ENCODE assay signal across 24 mouse cellular contexts in genomic region chrX:98841606-98842005, GRCm38 (mm10). TPM values are rescaled to one million over a fixed set of nuclear protein-coding genes. Genes with fewer than 3 reads are reported as not detected.
A peak's percentile ranks its signal among the peaks of the same experiment; 100 is the strongest.
DNase-seq lines count a peak whose midpoint lies in the region; ATAC-seq and TF ChIP-seq lines count a peak whose summit lies in the region.
"Had no signal": no experiment of that assay in that cellular context is flagged by ENCODE, and none has a peak within 500 bp of the region (broad histone marks: within the 10 kb centered on the region; RNA-seq: fewer than 3 reads in every experiment).

No protein-coding gene starts in this region.

- WGBS in midbrain, embryonic 15.5 days, result 74% methylated on average over 2 of the region's 2 CpGs

- intact Hi-C loops in heart, postnatal 10 days (cut with DNase I), result no loop called here

- no peak for TF ChIP-seq POLR2A in embryonic fibroblast, embryonic 13.5 days (IDR thresholded peaks at IDR 0.05; ENCODE audit: low read depth, low read length)

- H3K4me3 ChIP-seq in embryonic fibroblast, embryonic 13.5 days (ENCODE audit: insufficient read depth, low read length), result no peak overlapping the region
- no peak overlapping the region for H3K4me3 ChIP-seq in midbrain, embryonic 15.5 days
- H3K4me3 ChIP-seq: embryonic facial prominence, embryonic 10.5 days; embryonic facial prominence, embryonic 12.5 days; forebrain, embryonic 13.5 days; forebrain, embryonic 15.5 days had no signal

- H3K36me3 ChIP-seq in midbrain, embryonic 15.5 days (replicated peaks), result no peaks in the 10 kb centered on the region
- H3K36me3 ChIP-seq: embryonic facial prominence, embryonic 10.5 days; embryonic facial prominence, embryonic 12.5 days; forebrain, embryonic 15.5 days had no signal

- H3K4me2 ChIP-seq in midbrain, embryonic 15.5 days, result no peak overlapping the region
- H3K4me2 ChIP-seq: embryonic facial prominence, embryonic 12.5 days; forebrain, embryonic 13.5 days; forebrain, embryonic 15.5 days had no signal

- peak; percentile 53 for DNase-seq in 3T3-L1 (ENCODE audit: low read depth, low spot score)
- DNase-seq in CD4-positive helper T cell, adult 2 months (ENCODE audit: low read depth, low spot score), result peak; percentile 1
- DNase-seq in adipocyte (ENCODE audit: low spot score), result peak; percentile 57
- DNase-seq in embryo, embryonic 11 days, result no peak
- DNase-seq in heart, postnatal 10 days, result no peak
- no peak for DNase-seq in T-cell, adult 2 months (ENCODE audit: low spot score)
- DNase-seq: adrenal gland, adult 8-10 months; adrenal gland, postnatal 14 days; adrenal gland, postnatal 36 days; B cell, adult 2 months; cerebellum, adult 11 months; cerebellum, adult 18-20 months; cerebellum, adult 8-10 months; cerebellum, adult 9-11 months; cerebellum, postnatal 14 days; cerebellum, postnatal 36 days; forebrain, postnatal 0 days had no signal

- H3K9ac ChIP-seq in midbrain, embryonic 15.5 days, result no peak overlapping the region
- H3K9ac ChIP-seq: embryonic facial prominence, embryonic 12.5 days; forebrain, embryonic 13.5 days; forebrain, embryonic 15.5 days; forebrain, postnatal 0 days had no signal

- peaks cover 3% of the 10 kb centered on the region; the same call in 1 of the 2 replicates for H3K4me1 ChIP-seq in embryonic fibroblast, embryonic 13.5 days (ENCODE audit: control insufficient read depth, insufficient read depth, low read length)
- no peaks in the 10 kb centered on the region for H3K4me1 ChIP-seq in midbrain, embryonic 15.5 days
- H3K4me1 ChIP-seq: embryonic facial prominence, embryonic 10.5 days; embryonic facial prominence, embryonic 12.5 days; forebrain, embryonic 13.5 days; forebrain, embryonic 15.5 days had no signal

- peak overlapping the region; percentile 88 for H3K27ac ChIP-seq in embryonic fibroblast, embryonic 13.5 days (ENCODE audit: insufficient read depth, low read length)
- H3K27ac ChIP-seq in midbrain, embryonic 15.5 days, result no peak overlapping the region
- H3K27ac ChIP-seq: embryonic facial prominence, embryonic 10.5 days; embryonic facial prominence, embryonic 12.5 days; forebrain, embryonic 13.5 days; forebrain, embryonic 15.5 days had no signal

- no peak for ATAC-seq in midbrain, embryonic 15.5 days (replicated peaks)
- ATAC-seq: forebrain, embryonic 13.5 days; forebrain, embryonic 15.5 days; forebrain, postnatal 0 days had no signal

- no peaks in the 10 kb centered on the region for H3K27me3 ChIP-seq in midbrain, embryonic 15.5 days (replicated peaks)
- H3K27me3 ChIP-seq: forebrain, embryonic 13.5 days; forebrain, embryonic 15.5 days had no signal

- no peaks in the 10 kb centered on the region for H3K9me3 ChIP-seq in midbrain, embryonic 15.5 days
- H3K9me3 ChIP-seq: embryonic facial prominence, embryonic 10.5 days; embryonic facial prominence, embryonic 12.5 days; forebrain, embryonic 13.5 days; forebrain, embryonic 15.5 days had no signal

- no peak for TF ChIP-seq CTCF in embryonic fibroblast, embryonic 13.5 days (IDR thresholded peaks at IDR 0.05; ENCODE audit: borderline replicate concordance, insufficient read depth, low read length)

RNA-seq across cellular contexts. Expression of gene Ophn1, which starts 49.2 kb away (rescaled TPM):
- 7.2 and 9.6 TPM in 2 replicates for polyA plus RNA-seq in embryonic fibroblast, embryonic 13.5 days (2011; ENCODE audit: insufficient read length, low read depth, missing spikeins)
- 40.1 and 46.6 TPM in 2 replicates for polyA plus RNA-seq in midbrain, embryonic 15.5 days (2015; fragmentation: Nextera tagmentation; extraction: Ambion mirVana)
- 10 to 100 TPM; 10.9 to 12.2 TPM for total RNA-seq in heart, postnatal 10 days (2021)
- total RNA-seq: MEL had no signal

Comparison
In these comparisons a context has a peak if more than half of its experiments do, and no peak if none do; other contexts are left out.
1. DNase-seq: peak in 3T3-L1 (single experiment), CD4-positive helper T cell, adult 2 months (single experiment) and adipocyte (single experiment); none in embryo, embryonic 11 days (single experiment), heart, postnatal 10 days (0 of 2) and T-cell, adult 2 months (single experiment).